Mouse (Mus musculus): ENCODE results near the gene Insm1. TPM values are rescaled to one million over a fixed set of nuclear protein-coding genes. Genes with fewer than 3 reads are reported as not detected.
A peak's percentile ranks its signal among the peaks of the same experiment; 100 is the strongest.

Gene Insm1
- polyA plus RNA-seq, 1 experiment, result not detected

DNA sequence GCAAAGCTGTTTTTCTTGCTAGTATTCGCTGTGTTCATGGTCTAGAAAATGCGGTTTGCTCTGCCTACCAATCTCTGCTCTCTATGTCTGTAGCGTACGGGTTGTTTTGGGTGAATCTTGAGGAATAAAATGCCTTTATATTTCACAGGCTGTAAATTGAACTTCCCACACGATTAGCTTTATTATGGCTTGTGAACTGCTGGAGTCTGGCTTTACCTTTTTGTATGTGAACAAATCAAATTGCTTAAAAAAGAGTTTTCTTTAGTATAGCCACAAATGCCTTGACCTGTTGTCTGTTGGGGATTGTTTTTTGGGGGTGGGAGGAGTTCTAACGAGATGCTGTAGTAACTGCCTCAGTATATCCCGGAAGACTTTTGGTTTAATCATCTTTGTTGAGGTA is 2.4 kb downstream of the Insm1 start:
- no peaks in the 10 kb centered on the region for H3K79me2 ChIP-seq (ENCODE audit: control insufficient read depth, insufficient read depth)
- no peak for TF ChIP-seq USF1 (IDR thresholded peaks at IDR 0.05; ENCODE audit: low read depth)
- TF ChIP-seq POLR2AphosphoS2 (IDR thresholded peaks at IDR 0.05; ENCODE audit: insufficient read length, low read depth), result no peak
- TF ChIP-seq MYOD1 (IDR thresholded peaks at IDR 0.05; ENCODE audit: control insufficient read depth in 1 of 3, insufficient read length in 2 of 3, low read depth in 2 of 3), result no peak
- TF ChIP-seq E2F4 (IDR thresholded peaks at IDR 0.05; ENCODE audit: insufficient read depth), result no peak
- no peak for TF ChIP-seq POLR2A (IDR thresholded peaks at IDR 0.05; ENCODE audit: insufficient read length, low read depth)
- no peak for TF ChIP-seq MYOG (IDR thresholded peaks at IDR 0.05; ENCODE audit: control insufficient read depth in 1 of 3, insufficient read depth in 1 of 3, insufficient read length in 2 of 3, low read depth in 2 of 3)
- no peak for TF ChIP-seq MAX (IDR thresholded peaks at IDR 0.05; ENCODE audit: low read depth)
- no peak for TF ChIP-seq TCF3 (IDR thresholded peaks at IDR 0.05; ENCODE audit: insufficient read length, low read depth)
- no peak for TF ChIP-seq REST (IDR thresholded peaks at IDR 0.05; ENCODE audit: insufficient read depth, insufficient read length)
- TF ChIP-seq CEBPB (IDR thresholded peaks at IDR 0.05; ENCODE audit: insufficient read depth, poor library complexity, severe bottlenecking), result no peak
- TF ChIP-seq TCF12 (IDR thresholded peaks at IDR 0.05; ENCODE audit: insufficient read depth, poor library complexity, severe bottlenecking), result no peak
- TF ChIP-seq SRF (IDR thresholded peaks at IDR 0.05; ENCODE audit: control insufficient read depth, insufficient read length, low read depth), result no peak
- H3K36me3 ChIP-seq (ENCODE audit: control insufficient read depth, insufficient read depth), result no peaks in the 10 kb centered on the region
- H3K27me3 ChIP-seq (ENCODE audit: control insufficient read depth, insufficient read depth, insufficient read length), result peaks cover 41% of the 10 kb centered on the region
- no peak overlapping the region for H3K4me2 ChIP-seq (ENCODE audit: low read depth)
- no peak overlapping the region for H3K4me3 ChIP-seq
- no peak overlapping the region for H3ac ChIP-seq (ENCODE audit: control insufficient read depth, insufficient read length)

DNA sequence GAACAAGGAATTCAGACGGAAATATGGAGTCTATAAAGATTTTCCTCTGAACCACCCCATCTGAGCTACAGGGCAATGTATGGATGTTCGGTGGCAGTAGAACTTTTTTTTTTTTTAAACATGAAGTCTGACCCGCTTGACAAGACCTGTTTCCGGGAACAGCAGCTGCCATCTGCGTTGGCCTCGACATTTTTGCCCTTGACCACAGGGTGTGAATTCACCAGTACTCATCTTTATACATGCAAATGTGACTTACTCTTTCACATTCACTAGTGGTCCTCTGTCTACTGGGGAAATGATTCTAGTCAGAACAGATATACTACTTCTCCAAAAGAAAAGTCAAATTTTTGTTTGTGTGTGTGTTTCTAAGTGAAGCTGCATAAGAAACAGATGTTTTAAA is 4.1 kb downstream of the Insm1 start:
- Histone ChIP-seq H3K4me3 (no peak overlapping the region), H3K36me3 (ENCODE audit: control insufficient read depth, insufficient read depth) (no peaks in the 10 kb centered on the region), H3K4me2 (ENCODE audit: low read depth) (no peak overlapping the region), H3ac (ENCODE audit: control insufficient read depth, insufficient read length) (no peak overlapping the region), H3K27me3 (ENCODE audit: control insufficient read depth, insufficient read depth, insufficient read length) (peaks cover 33% of the 10 kb centered on the region), H3K79me2 (ENCODE audit: control insufficient read depth, insufficient read depth) (no peaks in the 10 kb centered on the region)
- TF ChIP-seq REST (IDR thresholded peaks at IDR 0.05; ENCODE audit: insufficient read depth, insufficient read length) (no peak), MAX (IDR thresholded peaks at IDR 0.05; ENCODE audit: low read depth) (no peak), SRF (IDR thresholded peaks at IDR 0.05; ENCODE audit: control insufficient read depth, insufficient read length, low read depth) (no peak), MYOD1 (IDR thresholded peaks at IDR 0.05; ENCODE audit: control insufficient read depth in 1 of 3, insufficient read length in 2 of 3, low read depth in 2 of 3) (no peak), POLR2A (IDR thresholded peaks at IDR 0.05; ENCODE audit: insufficient read length, low read depth) (no peak), E2F4 (IDR thresholded peaks at IDR 0.05; ENCODE audit: insufficient read depth) (no peak), TCF12 (IDR thresholded peaks at IDR 0.05; ENCODE audit: insufficient read depth, poor library complexity, severe bottlenecking) (no peak), TCF3 (IDR thresholded peaks at IDR 0.05; ENCODE audit: insufficient read length, low read depth) (no peak), USF1 (IDR thresholded peaks at IDR 0.05; ENCODE audit: low read depth) (no peak), POLR2AphosphoS2 (IDR thresholded peaks at IDR 0.05; ENCODE audit: insufficient read length, low read depth) (no peak), MYOG (IDR thresholded peaks at IDR 0.05; ENCODE audit: control insufficient read depth in 1 of 3, insufficient read depth in 1 of 3, insufficient read length in 2 of 3, low read depth in 2 of 3) (no peak), CEBPB (IDR thresholded peaks at IDR 0.05; ENCODE audit: insufficient read depth, poor library complexity, severe bottlenecking) (no peak)

GRCm38 (mm10) chr2:146226484-146226883 is 4.8 kb downstream of the Insm1 start:
- Histone ChIP-seq H3ac (ENCODE audit: control insufficient read depth, insufficient read length) (no peak overlapping the region), H3K4me3 (no peak overlapping the region), H3K79me2 (ENCODE audit: control insufficient read depth, insufficient read depth) (no peaks in the 10 kb centered on the region), H3K36me3 (ENCODE audit: control insufficient read depth, insufficient read depth) (no peaks in the 10 kb centered on the region), H3K27me3 (ENCODE audit: control insufficient read depth, insufficient read depth, insufficient read length) (peaks cover 26% of the 10 kb centered on the region), H3K4me2 (ENCODE audit: low read depth) (no peak overlapping the region)
- TF ChIP-seq POLR2AphosphoS2 (IDR thresholded peaks at IDR 0.05; ENCODE audit: insufficient read length, low read depth) (no peak), REST (IDR thresholded peaks at IDR 0.05; ENCODE audit: insufficient read depth, insufficient read length) (peak; percentile 81)

DNA sequence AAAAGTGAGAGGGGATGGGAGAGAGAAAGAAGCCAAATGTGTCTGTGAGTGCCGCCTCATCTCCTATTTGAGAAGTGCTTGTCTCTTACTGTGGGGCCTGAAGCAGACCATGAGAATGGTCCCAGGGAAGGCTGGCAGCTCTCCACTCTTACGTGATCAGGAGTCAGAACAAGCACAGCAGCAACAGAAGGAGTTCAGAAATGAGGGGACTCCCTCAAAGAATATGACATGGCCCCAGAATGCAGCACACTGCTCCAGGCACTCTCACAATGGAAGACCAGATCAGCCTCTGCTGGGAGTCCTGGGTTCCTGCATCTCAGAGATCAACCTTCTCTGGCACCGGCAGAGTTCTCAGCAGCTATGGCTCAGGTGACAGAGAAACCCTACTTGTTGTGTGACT is 5.9 kb downstream of the Insm1 start:
- no peak overlapping the region for H3ac ChIP-seq (ENCODE audit: control insufficient read depth, insufficient read length)
- H3K4me2 ChIP-seq (ENCODE audit: low read depth), result no peak overlapping the region
- H3K27me3 ChIP-seq (ENCODE audit: control insufficient read depth, insufficient read depth, insufficient read length), result peaks cover 14% of the 10 kb centered on the region
- H3K36me3 ChIP-seq (ENCODE audit: control insufficient read depth, insufficient read depth), result no peaks in the 10 kb centered on the region
- H3K79me2 ChIP-seq (ENCODE audit: control insufficient read depth, insufficient read depth), result no peaks in the 10 kb centered on the region
- no peak for TF ChIP-seq POLR2A (IDR thresholded peaks at IDR 0.05; ENCODE audit: insufficient read length, low read depth)
- TF ChIP-seq TCF12 (IDR thresholded peaks at IDR 0.05; ENCODE audit: insufficient read depth, poor library complexity, severe bottlenecking), result no peak
- no peak overlapping the region for H3K4me3 ChIP-seq

GRCm38 (mm10) chr2:146228435-146228834 is 6.7 kb downstream of the Insm1 start:
- H3K79me2 ChIP-seq (ENCODE audit: control insufficient read depth, insufficient read depth), result no peaks in the 10 kb centered on the region
- H3K4me2 ChIP-seq (ENCODE audit: low read depth), result no peak overlapping the region
- H3ac ChIP-seq (ENCODE audit: control insufficient read depth, insufficient read length), result no peak overlapping the region
- peaks cover 7% of the 10 kb centered on the region for H3K27me3 ChIP-seq (ENCODE audit: control insufficient read depth, insufficient read depth, insufficient read length)
- no peaks in the 10 kb centered on the region for H3K36me3 ChIP-seq (ENCODE audit: control insufficient read depth, insufficient read depth)
- no peak overlapping the region for H3K4me3 ChIP-seq
- TF ChIP-seq MYOG (IDR thresholded peaks at IDR 0.05; ENCODE audit: control insufficient read depth in 1 of 3, insufficient read depth in 1 of 3, insufficient read length in 2 of 3, low read depth in 2 of 3) (no peak), USF1 (IDR thresholded peaks at IDR 0.05; ENCODE audit: low read depth) (no peak), POLR2AphosphoS2 (IDR thresholded peaks at IDR 0.05; ENCODE audit: insufficient read length, low read depth) (no peak), MYOD1 (IDR thresholded peaks at IDR 0.05; ENCODE audit: control insufficient read depth in 1 of 3, insufficient read length in 2 of 3, low read depth in 2 of 3) (no peak), SRF (IDR thresholded peaks at IDR 0.05; ENCODE audit: control insufficient read depth, insufficient read length, low read depth) (no peak), TCF12 (IDR thresholded peaks at IDR 0.05; ENCODE audit: insufficient read depth, poor library complexity, severe bottlenecking) (no peak), POLR2A (IDR thresholded peaks at IDR 0.05; ENCODE audit: insufficient read length, low read depth) (no peak), E2F4 (IDR thresholded peaks at IDR 0.05; ENCODE audit: insufficient read depth) (no peak), CEBPB (IDR thresholded peaks at IDR 0.05; ENCODE audit: insufficient read depth, poor library complexity, severe bottlenecking) (no peak), REST (IDR thresholded peaks at IDR 0.05; ENCODE audit: insufficient read depth, insufficient read length) (no peak), TCF3 (IDR thresholded peaks at IDR 0.05; ENCODE audit: insufficient read length, low read depth) (no peak), MAX (IDR thresholded peaks at IDR 0.05; ENCODE audit: low read depth) (no peak)

All from myocyte (in vitro differentiated cells).